Mouse (Mus musculus) lung, postnatal 0 days (tissue): ENCODE data around the gene Npcd. TPM values are rescaled to one million over a fixed set of nuclear protein-coding genes. Genes with fewer than 3 reads are reported as not detected.

Experiments
- ATAC-seq: fragments of 200-750 bp; cut with Nextera tagmentation; 2 replicates; pipeline ENCODE4 v1.8.0; 2017; ENCODE audit warnings: moderate library complexity
- DNase-seq: peaks from one replicate; pipeline ENCODE4 v3.0.0-alpha.2; 2016; ENCODE audit warnings: low spot score
- H3K27ac ChIP-seq: fragments of 300-500 bp; sonication (generic); 2 replicates; pipeline ENCODE4 v1.5.1; 2014; ENCODE audit warnings: antibody characterized with exemption, mild to moderate bottlenecking, low read length, mixed read lengths
- H3K27me3 ChIP-seq: fragments of 300-500 bp; sonication (generic); replicated peaks from 2 replicates; pipeline ENCODE4 v1.6.1; 2014; ENCODE audit warnings: low read length, mixed read lengths; ENCODE audit not compliant: insufficient read depth
- H3K36me3 ChIP-seq: fragments of 300-500 bp; sonication (generic); 2 replicates; pipeline ENCODE4 v1.6.1; 2014; ENCODE audit warnings: low read length, mixed read lengths; ENCODE audit not compliant: insufficient read depth
- H3K4me1 ChIP-seq: fragments of 300-500 bp; sonication (generic); 2 replicates; pipeline ENCODE4 v1.6.1; 2014; ENCODE audit warnings: antibody characterized with exemption, low read depth, low read length, mixed read lengths; ENCODE audit not compliant: insufficient read depth
- H3K4me2 ChIP-seq: fragments of 300-500 bp; sonication (generic); replicated peaks from 2 replicates; pipeline ENCODE4 v1.6.1; 2014; ENCODE audit warnings: low read depth, mild to moderate bottlenecking, low read length, moderate library complexity, mixed read lengths
- H3K4me3 ChIP-seq: fragments of 300-500 bp; sonication (generic); 2 replicates; pipeline ENCODE4 v1.5.1; 2014; ENCODE audit warnings: low read depth, low read length
- H3K9ac ChIP-seq: fragments of 300-500 bp; sonication (generic); replicated peaks from 2 replicates; pipeline ENCODE4 v1.6.1; 2014; ENCODE audit warnings: low read depth, mild to moderate bottlenecking
- H3K9me3 ChIP-seq: fragments of 300-500 bp; sonication (generic); 2 replicates; pipeline ENCODE4 v1.6.1; 2016; ENCODE audit warnings: low read length, mixed read lengths
- CTCF ChIP-seq: IDR thresholded peaks from 2 replicates; pipeline ENCODE4 v1.5.1; 2016; ENCODE audit warnings: antibody characterized with exemption, mild to moderate bottlenecking
- EP300 ChIP-seq: IDR thresholded peaks from 2 replicates; pipeline ENCODE4 v1.6.1; 2016; ENCODE audit warnings: antibody characterized with exemption, mild to moderate bottlenecking, control low read depth
- WGBS: fragments of 180-500 bp; shearing (Covaris S2); extraction: QIAGEN DNeasy Blood & Tissue Kit; methylation state at CpG from one replicate; pipeline ENCODE4 v1.1.7; 2014; 5-methylcytosine and 5-hydroxymethylcytosine counted together
- polyA plus RNA-seq: library from polyadenylated mRNA; unstranded; fragments of >200 nt; fragmentation: Nextera tagmentation; extraction: Ambion mirVana; gene quantifications from 2 replicates; pipeline ENCODE4 v1.2.1, GENCODE M21; 2015

Npcd gene
- polyA plus RNA-seq, 1 experiment from 2014 or later = not detected

DNA sequence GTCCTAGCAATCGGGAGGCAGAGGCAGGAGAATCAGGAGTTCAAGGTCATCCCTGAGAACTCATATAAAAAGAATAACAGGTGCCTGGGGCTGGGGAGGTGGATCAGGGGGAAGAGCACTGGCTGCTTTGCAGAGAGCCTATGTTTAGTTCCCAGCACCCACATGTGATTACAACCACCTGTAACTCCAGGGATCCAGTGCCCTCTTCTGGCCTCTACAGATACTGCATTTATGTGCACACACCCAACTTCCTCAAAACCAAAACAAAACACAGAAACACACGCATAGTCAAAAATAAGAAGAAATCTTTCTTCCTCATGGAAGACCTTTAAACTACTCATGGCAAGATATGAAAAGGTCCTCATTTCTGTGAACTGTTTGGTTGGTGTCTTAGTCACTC lies 16.1 kb upstream of the Npcd start:
- Histone ChIP-seq H3K27me3 (no peaks in the 10 kb centered on the region), H3K9ac (no peak overlapping the region), H3K4me1 (no peaks in the 10 kb centered on the region), H3K4me2 (no peak overlapping the region), H3K4me3 (no peak overlapping the region), H3K36me3 (no peaks in the 10 kb centered on the region), H3K9me3 (no peaks in the 10 kb centered on the region), H3K27ac (no peak overlapping the region)
- DNase-seq (no peak), ATAC-seq (no peak)
- 95% methylated on average over 2 of the region's 2 CpGs for WGBS
- TF ChIP-seq CTCF = peak; percentile 7; the same call in 1 of the 2 replicates
- no peak for TF ChIP-seq EP300

GRCm38 (mm10) chr15:79847100-79847499 lies 13.1 kb upstream of the Npcd start:
- 22% methylated on average over 5 of the region's 5 CpGs for WGBS

GRCm38 (mm10) chr15:79845986-79846385 lies 11.9 kb upstream of the Npcd start:
- TF ChIP-seq EP300 (no peak), CTCF (no peak)
- 53% methylated on average over 4 of the region's 4 CpGs for whole genome bisulfite sequencing

More at GRCm38 (mm10) chr15:79847100-79847499, 13.1 kb upstream of the Npcd start:
- ATAC-seq (peak; percentile 28), DNase-seq (peak; percentile 15)
- H3K4me1 ChIP-seq = no peaks in the 10 kb centered on the region
- H3K9me3 ChIP-seq = no peaks in the 10 kb centered on the region
- no peak overlapping the region for H3K9ac ChIP-seq
- no peak overlapping the region for H3K27ac ChIP-seq
- no peak overlapping the region for H3K4me3 ChIP-seq
- TF ChIP-seq CTCF (no peak), EP300 (no peak)
- H3K27me3 ChIP-seq = no peaks in the 10 kb centered on the region
- H3K36me3 ChIP-seq = no peaks in the 10 kb centered on the region
- no peak overlapping the region for H3K4me2 ChIP-seq

GRCm38 (mm10) chr15:79842985-79843384 lies 8.9 kb upstream of the Npcd start:
- H3K27me3 ChIP-seq = no peaks in the 10 kb centered on the region
- no peak overlapping the region for H3K4me3 ChIP-seq
- WGBS = 86% methylated on average over 3 of the region's 3 CpGs
- no peak for TF ChIP-seq EP300
- ATAC-seq = no peak
- H3K4me1 ChIP-seq = no peaks in the 10 kb centered on the region
- H3K4me2 ChIP-seq = no peak overlapping the region
- H3K27ac ChIP-seq = no peak overlapping the region
- H3K36me3 ChIP-seq = no peaks in the 10 kb centered on the region
- H3K9ac ChIP-seq = no peak overlapping the region
- DNase-seq = no peak
- H3K9me3 ChIP-seq = no peaks in the 10 kb centered on the region

More at GRCm38 (mm10) chr15:79845986-79846385, 11.9 kb upstream of the Npcd start:
- no peak overlapping the region for H3K9ac ChIP-seq
- H3K4me2 ChIP-seq = no peak overlapping the region
- no peaks in the 10 kb centered on the region for H3K9me3 ChIP-seq
- no peak for ATAC-seq
- H3K4me1 ChIP-seq = no peaks in the 10 kb centered on the region
- no peak overlapping the region for H3K27ac ChIP-seq
- no peaks in the 10 kb centered on the region for H3K36me3 ChIP-seq
- H3K4me3 ChIP-seq = no peak overlapping the region
- H3K27me3 ChIP-seq = no peaks in the 10 kb centered on the region
- no peak for DNase-seq

GRCm38 (mm10) chr15:79840281-79840680 lies 6.2 kb upstream of the Npcd start:
- WGBS = 67% methylated on average over 2 of the region's 2 CpGs
- no peak overlapping the region for H3K9ac ChIP-seq
- no peak overlapping the region for H3K4me2 ChIP-seq
- ATAC-seq = no peak
- no peak overlapping the region for H3K4me3 ChIP-seq
- H3K9me3 ChIP-seq = no peaks in the 10 kb centered on the region
- no peaks in the 10 kb centered on the region for H3K4me1 ChIP-seq
- no peaks in the 10 kb centered on the region for H3K36me3 ChIP-seq
- no peak overlapping the region for H3K27ac ChIP-seq
- DNase-seq = no peak
- no peaks in the 10 kb centered on the region for H3K27me3 ChIP-seq
- TF ChIP-seq CTCF (no peak), EP300 (no peak)

DNA sequence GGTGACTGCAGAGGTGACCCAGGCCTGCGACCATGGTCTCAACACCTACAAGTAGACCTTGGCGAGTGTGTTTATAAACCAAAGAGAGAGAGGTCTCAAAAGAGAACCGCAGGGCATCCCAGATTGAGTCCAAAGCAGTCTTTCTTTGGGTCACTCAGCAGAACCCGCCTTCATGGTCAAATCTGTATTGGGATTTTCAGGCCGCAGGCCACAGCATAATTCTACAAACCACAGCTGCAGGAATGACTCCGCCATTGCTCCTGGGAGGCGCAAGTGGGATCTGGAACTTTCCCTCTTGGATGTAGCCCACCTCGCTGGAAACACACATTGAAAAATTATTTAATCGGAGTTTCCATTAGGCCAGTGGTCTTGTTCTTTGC lies 834 bp upstream of the Npcd start:
- H3K27me3 ChIP-seq = no peaks in the 10 kb centered on the region
- H3K4me1 ChIP-seq = peaks cover 3% of the 10 kb centered on the region; the same call in 1 of the 2 replicates
- no peak overlapping the region for H3K4me3 ChIP-seq
- H3K36me3 ChIP-seq = no peaks in the 10 kb centered on the region
- 47% methylated on average over 9 of the region's 9 CpGs for WGBS
- no peak overlapping the region for H3K9ac ChIP-seq
- TF ChIP-seq EP300 (no peak), CTCF (no peak)
- H3K9me3 ChIP-seq = no peaks in the 10 kb centered on the region
- H3K27ac ChIP-seq = peak overlapping the region; percentile 79; the same call in 1 of the 2 replicates
- 0 out of 2 replicates have a peak overlapping the region, but pooled peaks have one; percentile 88 for H3K4me2 ChIP-seq
- DNase-seq (no peak), ATAC-seq (no peak)
